Mouse (Mus musculus) embryonic fibroblast, embryonic 13.5 days (primary cell): ENCODE measurements around the gene Il20rb. TPM values are rescaled to one million over a fixed set of nuclear protein-coding genes. Genes with fewer than 3 reads are reported as not detected.

Experiments used
- H3K27ac ChIP-seq: 2 replicates; pipeline ENCODE4 v1.5.1; 2012; ENCODE audit warnings: low read length, control low read depth, inconsistent platforms; ENCODE audit not compliant: insufficient read depth
- H3K4me1 ChIP-seq: 2 replicates; pipeline ENCODE4 v1.6.1; 2011; ENCODE audit warnings: low read length; ENCODE audit not compliant: control insufficient read depth, insufficient read depth
- H3K4me3 ChIP-seq: 2 replicates; pipeline ENCODE4 v1.5.1; 2011; ENCODE audit warnings: mild to moderate bottlenecking, control low read depth, low read length; ENCODE audit not compliant: insufficient read depth
- CTCF ChIP-seq: IDR thresholded peaks from 2 replicates; pipeline ENCODE4 v1.5.1; 2011; ENCODE audit warnings: mild to moderate bottlenecking, control low read depth, low read length, moderate library complexity, borderline replicate concordance; ENCODE audit not compliant: insufficient read depth
- POLR2A ChIP-seq: IDR thresholded peaks from 2 replicates; pipeline ENCODE4 v1.6.1; 2011; ENCODE audit warnings: low read depth, mild to moderate bottlenecking, control low read depth, low read length, moderate library complexity
- polyA plus RNA-seq: library from polyadenylated mRNA; stranded (reverse); fragments of >200 nt; gene quantifications from 2 replicates; pipeline ENCODE4 v1.2.4, GENCODE M21; 2011; ENCODE audit warnings: low read depth; ENCODE audit not compliant: missing spikeins, insufficient read length

The Il20rb gene
- polyA plus RNA-seq, 1 experiment, result 1.9 TPM

DNA sequence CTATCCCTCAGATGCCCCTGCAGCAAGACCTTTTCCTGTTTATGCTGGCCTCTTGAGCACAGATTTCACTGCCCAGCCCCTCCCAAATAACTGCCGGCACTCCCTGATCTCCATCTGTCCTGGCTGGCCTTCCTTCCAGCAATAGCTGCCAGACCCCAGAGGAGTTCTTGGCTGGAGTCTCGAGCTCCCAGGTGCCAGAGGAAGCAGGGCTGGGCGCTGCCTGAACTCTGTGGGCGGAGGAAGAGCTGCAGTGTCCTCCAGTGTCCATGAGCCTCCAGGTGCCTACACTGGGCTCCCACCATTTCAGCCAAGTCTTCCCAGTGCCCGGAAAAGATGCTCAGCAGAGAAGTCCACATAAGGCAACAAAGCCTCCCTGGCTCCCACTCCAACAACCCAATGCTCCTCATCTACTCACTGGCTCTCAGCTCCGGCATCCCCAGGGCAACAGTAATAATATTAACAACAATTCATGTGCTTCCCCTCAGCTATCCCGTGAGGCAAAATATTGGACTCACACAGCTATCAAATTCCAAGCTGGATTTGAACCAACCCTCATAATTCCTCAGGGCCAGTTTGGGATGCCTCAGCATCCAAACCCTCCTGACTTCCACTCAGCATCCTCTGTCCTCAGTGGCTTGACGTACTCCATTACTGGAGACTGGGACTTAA is 15.5 kb downstream of the Il20rb start:
- no peak for TF ChIP-seq CTCF
- TF ChIP-seq POLR2A, result no peak
- Histone ChIP-seq H3K4me3 (no peak overlapping the region), H3K4me1 (no peaks in the 10 kb centered on the region), H3K27ac (no peak overlapping the region)

DNA sequence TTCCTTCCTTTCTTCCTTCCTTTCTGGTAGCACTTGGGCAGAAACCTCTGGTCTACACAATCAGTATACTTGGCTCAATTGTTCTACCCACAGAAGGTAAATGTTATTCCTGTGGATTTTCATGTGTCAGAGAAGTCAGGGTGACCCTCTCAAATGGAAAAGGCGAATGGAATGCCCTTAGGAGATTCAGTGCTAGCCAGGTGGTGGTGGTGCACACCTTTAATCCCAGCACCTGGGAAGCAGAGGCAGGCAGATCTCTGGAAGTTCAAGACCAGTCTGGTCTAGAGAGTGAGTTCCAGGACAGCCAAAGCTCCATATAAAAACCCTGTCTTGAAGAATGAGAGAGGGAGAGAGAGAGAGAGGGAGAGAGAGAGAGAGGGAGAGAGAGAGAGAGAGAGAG is 16.4 kb downstream of the Il20rb start:
- Histone ChIP-seq H3K4me1 (no peaks in the 10 kb centered on the region), H3K27ac (no peak overlapping the region), H3K4me3 (no peak overlapping the region)
- TF ChIP-seq POLR2A (no peak), CTCF (no peak)

DNA sequence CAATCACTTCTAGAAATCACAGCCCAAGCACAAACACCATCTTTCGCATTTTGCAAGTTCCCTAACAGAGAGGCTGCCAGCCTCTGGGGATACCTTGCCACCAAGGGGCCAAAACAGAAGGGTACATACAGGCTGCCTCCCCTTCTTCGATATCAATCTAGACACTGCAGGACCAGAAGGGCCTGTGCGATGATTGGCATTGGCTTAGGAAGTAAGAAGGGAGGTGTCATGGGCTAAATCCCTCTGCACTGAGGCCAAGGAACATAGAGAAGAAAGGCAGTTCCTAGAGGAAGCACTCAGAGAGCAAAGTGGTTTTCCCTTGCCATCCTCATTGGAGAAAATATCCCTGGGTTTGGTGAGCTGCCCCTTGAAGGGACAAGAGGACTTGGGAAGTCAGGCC is 16.9 kb downstream of the Il20rb start:
- H3K4me1 ChIP-seq, result no peaks in the 10 kb centered on the region
- TF ChIP-seq CTCF (no peak), POLR2A (no peak)
- no peak overlapping the region for H3K4me3 ChIP-seq
- no peak overlapping the region for H3K27ac ChIP-seq

DNA sequence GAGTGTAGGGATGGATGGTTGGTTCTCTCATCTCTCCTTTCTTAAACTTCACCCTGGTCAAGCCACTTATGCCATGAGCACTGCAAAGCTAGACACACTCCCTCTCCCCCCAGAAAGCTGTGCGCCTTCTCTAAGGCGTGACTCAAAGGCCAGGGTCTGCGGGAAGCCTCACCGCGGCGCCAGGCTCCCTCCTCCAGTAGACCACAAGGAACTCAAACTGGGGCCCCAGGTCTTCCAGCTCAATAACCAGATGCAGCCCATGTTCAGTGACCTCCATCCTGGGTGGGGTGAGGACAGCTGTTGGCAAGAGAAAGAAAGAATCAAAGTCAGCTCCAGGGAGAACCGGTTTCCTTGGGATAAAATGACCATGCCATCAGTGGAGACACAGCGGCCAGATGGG is 18.4 kb downstream of the Il20rb start:
- no peak overlapping the region for H3K27ac ChIP-seq
- H3K4me1 ChIP-seq, result no peaks in the 10 kb centered on the region
- no peak for TF ChIP-seq CTCF
- no peak overlapping the region for H3K4me3 ChIP-seq

DNA sequence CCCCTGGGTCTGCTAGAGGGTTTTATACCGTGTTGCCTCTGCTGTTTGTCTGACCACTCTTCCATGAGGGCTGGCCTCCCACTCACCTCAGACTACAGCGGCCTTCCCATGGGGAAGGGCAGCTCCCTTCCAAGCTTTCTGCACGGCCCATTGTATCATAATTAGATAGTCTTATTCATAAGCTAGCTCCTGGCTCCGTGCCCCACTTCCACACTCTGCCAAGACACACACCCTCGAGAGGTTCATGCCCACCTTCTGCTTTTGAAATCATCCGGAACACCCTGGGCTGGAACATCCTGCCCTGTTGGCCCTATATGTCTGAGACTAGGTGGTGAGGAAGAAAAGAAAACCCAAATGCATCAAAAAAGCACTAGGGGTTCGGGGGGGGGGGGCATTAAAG is 18.9 kb downstream of the Il20rb start:
- no peak overlapping the region for H3K4me3 ChIP-seq
- TF ChIP-seq POLR2A (no peak), CTCF (no peak)
- H3K27ac ChIP-seq, result no peak overlapping the region
- no peaks in the 10 kb centered on the region for H3K4me1 ChIP-seq

DNA sequence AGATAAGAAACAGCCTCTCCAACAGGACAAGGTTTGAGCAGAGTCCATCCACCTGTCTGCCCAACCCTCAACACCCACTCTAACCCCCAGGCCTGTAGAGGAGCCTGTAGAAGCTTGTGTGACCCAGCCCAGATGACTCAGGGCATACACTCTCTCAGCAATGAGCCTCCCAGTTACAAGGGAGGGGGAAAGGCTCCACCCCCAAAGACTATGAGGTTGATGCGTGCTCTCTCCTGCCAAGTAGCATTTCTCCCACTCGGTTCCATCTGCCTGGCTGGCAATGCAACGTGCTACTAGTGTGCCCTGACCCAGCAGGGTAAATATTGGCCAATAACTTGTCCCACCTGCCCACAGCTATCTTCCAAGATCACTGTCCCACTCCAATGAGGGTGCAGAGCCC is 19.8 kb downstream of the Il20rb start:
- H3K27ac ChIP-seq, result no peak overlapping the region
- H3K4me1 ChIP-seq, result no peaks in the 10 kb centered on the region
- TF ChIP-seq CTCF (no peak), POLR2A (no peak)
- H3K4me3 ChIP-seq, result no peak overlapping the region

DNA sequence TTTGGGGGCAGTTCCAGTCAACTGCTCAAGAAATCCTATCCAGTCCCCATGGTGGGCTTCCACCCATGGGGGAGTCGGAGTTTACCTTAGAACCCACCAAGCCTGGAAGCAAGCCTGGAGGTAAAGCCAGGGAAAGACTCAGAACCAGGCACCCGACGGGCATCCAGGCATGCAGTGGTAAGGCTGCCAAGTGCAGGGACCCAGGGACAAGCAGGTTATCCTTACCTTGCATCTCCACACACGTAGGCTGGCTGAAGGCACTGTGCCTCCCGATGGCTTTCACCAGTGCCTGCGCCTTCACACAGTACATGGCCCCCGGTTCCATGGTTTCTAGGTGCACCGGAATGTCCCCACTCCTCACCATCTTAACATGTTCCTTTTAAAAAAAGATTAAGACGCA is 20.6 kb downstream of the Il20rb start:
- H3K27ac ChIP-seq, result no peak overlapping the region
- TF ChIP-seq POLR2A (no peak), CTCF (no peak)
- no peak overlapping the region for H3K4me3 ChIP-seq
- no peaks in the 10 kb centered on the region for H3K4me1 ChIP-seq

DNA sequence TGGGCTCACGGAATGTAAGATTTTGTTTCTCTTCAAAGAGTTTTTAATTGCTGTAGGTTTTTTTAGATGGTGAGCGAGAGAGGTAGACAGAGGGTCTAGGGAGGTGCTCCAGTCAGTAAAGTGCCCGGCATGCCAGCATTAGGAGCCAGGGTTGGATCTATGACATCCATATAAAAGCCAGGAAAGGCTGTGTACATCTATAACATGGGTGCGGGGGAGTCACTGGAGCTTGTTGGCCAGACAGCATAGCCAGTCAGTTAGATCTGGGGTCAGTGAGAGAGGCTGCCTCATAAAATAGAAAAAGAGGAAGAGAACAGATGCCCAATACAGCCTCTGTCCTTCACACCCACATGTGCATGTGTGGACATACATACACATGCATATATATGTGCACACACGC is 21.2 kb downstream of the Il20rb start:
- H3K4me1 ChIP-seq, result no peaks in the 10 kb centered on the region
- TF ChIP-seq CTCF (no peak), POLR2A (no peak)

DNA sequence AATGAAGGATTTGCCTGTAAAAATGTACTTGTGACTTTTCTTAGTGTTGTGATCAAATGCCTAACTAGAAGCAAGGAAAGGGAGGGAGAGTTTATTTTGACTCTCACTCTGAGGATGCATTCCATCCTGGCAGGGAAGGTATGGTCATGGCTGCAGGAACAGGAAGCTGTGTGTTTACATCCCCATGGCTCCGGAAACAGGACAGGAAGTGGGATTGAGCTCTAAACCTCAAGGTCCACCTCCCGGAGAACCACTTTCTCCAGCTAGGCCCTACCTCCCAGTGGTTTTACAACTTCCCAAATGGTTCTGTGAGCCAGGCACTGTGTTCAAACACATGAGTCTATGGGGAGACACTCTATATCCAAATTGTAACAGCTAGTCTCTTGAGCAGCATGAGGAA is 22.8 kb downstream of the Il20rb start:
- H3K4me3 ChIP-seq, result no peak overlapping the region
- no peaks in the 10 kb centered on the region for H3K4me1 ChIP-seq
- H3K27ac ChIP-seq, result no peak overlapping the region
- TF ChIP-seq CTCF, result no peak
- no peak for TF ChIP-seq POLR2A

More for the DNA sequence above, 21.2 kb downstream of the Il20rb start:
- H3K27ac ChIP-seq, result no peak overlapping the region
- H3K4me3 ChIP-seq, result no peak overlapping the region

DNA sequence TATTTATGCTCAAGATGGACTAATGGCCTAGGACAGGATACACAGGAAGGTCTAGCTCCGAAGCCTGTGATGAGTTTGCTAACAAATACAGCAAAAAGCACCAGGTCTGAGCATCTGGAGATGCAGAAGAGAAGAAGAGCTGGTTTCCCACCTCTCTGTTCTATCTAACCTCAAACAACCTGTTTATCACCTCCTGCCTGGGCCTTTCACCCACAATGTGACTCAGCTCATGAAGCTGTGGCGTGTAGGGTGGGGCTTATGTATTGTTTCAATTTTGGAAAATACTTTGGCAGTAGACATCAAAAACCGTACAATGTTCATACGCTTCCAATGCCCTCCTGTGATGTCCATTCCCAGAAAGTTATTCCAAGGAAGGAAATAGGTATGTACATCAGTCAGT is 24.5 kb downstream of the Il20rb start:
- Histone ChIP-seq H3K4me3 (no peak overlapping the region), H3K4me1 (no peaks in the 10 kb centered on the region), H3K27ac (no peak overlapping the region)
- no peak for TF ChIP-seq CTCF
- TF ChIP-seq POLR2A, result no peak

DNA sequence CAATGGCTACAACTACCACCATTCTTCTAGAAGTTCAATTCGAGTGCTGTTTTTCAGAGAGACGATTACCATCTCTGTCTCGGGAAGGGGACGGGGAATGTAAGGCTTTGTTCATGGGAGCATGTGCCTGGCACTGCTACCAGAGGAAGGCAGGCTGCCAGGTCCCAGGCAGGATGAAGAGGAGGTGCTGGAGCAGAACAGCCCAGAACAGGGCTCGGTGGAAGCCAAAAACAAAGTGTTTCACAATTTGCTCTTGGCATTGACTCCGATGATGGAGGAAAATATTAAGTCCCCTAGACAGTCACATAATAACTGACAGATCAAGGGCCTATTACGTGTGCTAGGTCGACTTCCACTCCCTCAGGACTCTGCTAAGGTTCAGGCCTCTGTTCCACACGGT is 24.9 kb downstream of the Il20rb start:
- TF ChIP-seq POLR2A, result no peak
- TF ChIP-seq CTCF, result no peak
- no peak overlapping the region for H3K27ac ChIP-seq
- H3K4me3 ChIP-seq, result no peak overlapping the region
- H3K4me1 ChIP-seq, result no peaks in the 10 kb centered on the region
